Mouse (Mus musculus) yolk sac, embryonic 10.5 days (tissue): Measurements from ENCODE around the gene Meis1.

Experiments used
- DNase-seq: peaks from one replicate; pipeline ENCODE4 v3.0.0-alpha.2; 2017; ENCODE audit warnings: low spot score

The Meis1 gene

DNA sequence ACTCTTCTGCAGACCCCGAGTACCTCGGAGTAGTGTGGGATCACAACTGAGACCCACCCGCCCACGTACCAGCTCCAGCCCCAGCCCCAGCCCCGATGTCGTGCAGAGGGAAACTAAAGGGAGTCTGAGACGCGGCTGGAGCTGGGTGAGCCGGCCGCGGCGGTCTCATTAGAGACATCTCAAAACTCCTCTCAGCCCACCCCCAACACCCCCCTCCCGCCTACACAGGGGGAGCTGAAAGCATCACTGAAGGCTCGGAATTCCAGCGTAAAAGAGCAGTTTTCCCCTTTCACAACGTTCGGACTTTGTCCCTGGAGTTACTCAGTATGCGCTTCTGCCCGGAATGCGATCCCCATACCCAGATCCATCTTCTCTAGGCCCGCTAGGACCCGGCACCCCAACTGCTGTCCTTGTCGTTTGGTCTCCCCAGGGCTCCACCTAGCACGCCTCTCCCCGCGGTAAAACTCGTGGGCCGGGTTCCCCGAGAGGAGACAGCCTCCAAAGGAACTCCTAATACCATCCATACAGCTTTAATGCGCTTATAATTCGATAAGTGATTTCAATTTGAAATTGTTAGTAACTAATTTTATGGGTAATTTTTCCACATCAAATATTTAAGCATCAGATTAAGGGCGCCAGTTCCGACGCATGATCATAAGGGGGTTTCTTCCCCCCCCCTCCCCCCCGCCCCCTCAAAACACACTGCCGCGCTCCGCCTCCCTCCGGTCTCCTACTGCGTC lies 141.7 kb downstream of the Meis1 start:
- peak; percentile 63 for DNase-seq

GRCm38 (mm10) chr11:18875911-18876885 lies 142.6 kb downstream of the Meis1 start:
- no peak for DNase-seq

- DNase-seq = no peak
Measured at GRCm38 (mm10) chr11:18875001-18875902, 143.5 kb downstream of the Meis1 start.

DNA sequence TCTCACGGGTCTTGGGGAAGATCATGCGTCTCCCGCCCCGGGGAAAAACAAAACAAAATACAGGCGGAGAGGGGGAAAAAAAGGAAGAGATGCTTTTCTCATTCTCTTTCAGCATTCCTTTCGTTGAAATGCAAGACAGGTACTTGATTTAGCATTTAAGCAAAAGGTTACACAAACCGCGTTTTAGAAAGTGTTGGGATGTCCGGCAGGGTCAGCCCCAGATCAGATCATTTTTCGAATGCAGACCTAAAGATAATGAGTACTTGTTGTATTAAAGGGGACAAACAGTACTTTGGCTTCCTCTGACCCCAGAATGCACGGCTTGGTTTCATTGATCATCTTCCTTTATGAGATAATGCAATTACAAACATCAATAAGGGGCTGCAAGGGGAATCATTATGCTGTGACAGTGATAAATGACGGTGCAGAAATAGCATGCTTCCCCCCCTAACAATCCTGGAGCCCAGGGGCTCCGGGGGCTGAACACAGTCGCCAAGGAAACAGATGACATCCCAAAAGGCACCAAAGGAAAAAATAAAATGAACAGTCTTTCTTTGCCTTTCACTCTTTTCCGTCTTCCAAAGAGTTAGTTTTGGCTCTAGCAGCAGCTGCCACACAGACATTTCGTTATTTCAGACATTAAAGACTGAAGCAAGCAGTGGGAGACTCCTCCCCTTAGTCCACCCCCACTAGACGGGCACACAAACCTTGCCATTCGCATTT lies 144.3 kb downstream of the Meis1 start:
- DNase-seq = no peak

GRCm38 (mm10) chr11:18873451-18874277 lies 145.1 kb downstream of the Meis1 start:
- no peak for DNase-seq

- DNase-seq = no peak
Measured at GRCm38 (mm10) chr11:18872793-18873192, 146.0 kb downstream of the Meis1 start.

DNA sequence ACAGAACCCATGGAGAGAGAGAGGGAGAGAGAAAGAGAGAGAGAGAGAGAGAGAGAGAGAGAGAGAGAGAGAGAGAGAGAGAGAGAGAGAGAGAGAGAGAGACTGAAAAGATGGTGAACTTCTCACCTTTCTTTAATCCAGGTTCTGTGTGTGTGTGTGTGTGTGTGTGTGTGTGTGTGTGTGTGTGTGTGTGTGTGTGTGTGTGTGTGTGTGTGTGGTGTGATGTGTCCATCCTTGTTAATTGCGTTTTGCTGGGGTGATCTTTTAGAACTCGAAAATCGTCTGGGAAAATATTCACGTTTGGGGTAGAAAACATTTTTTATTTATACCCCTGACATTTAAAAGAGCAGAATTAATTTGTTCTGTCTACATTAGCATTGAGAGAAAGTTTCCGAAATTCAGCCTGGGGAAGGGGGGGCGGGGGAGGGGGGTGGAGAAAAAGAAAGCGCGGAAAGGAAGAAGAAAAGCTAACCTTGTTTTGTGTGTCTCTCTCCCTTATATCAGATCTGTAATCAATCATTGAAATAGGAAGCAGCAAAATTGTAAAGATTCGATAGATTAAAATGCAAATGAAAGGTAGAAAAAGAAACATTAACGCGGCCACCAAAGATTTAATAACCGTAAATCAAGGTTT lies 146.6 kb downstream of the Meis1 start:
- DNase-seq = no peak

DNA sequence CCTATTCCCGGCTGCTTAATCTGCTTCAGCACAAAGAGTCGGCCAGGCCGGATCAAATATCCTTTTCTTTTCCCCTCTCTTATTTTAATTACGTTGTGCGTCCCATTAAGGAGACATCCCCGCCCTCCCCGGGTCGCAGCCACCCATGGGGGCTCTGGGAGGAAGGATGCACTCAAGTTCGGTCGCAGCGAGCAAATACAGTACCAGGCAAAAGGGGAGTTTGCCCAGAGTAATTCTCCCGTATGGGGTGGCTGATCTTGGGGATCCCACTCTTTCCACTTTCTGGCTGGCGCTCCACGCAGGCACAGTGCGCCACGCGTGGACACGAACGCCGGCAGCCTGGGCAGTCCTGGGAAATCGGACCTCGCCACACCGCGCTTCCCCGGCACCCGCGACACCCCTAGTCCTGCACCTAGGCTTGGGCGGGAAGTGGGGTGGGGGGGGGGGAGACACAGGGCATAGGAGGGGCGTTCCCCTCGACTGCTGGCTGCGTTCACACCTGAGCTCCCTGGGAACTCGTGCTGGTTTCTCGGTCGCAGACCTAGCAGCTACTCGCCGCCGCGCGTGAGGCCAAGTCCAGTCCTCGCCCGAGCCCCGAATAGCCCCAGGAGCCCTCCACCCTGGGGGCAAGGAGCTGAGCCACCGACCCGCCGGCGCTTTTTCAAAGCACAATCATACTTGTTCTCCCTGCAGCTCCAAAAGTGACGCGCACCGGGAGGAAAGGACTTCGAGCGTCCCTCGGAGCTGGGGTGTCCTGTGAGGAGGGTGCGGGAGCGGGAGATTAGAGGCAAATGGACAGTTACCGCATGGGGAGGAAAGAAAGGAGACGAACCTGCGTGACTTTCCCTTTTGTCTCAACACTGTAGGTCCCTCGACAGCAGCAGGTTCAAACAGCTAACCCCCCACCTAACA lies 147.4 kb downstream of the Meis1 start:
- DNase-seq = peak; percentile 39

DNA sequence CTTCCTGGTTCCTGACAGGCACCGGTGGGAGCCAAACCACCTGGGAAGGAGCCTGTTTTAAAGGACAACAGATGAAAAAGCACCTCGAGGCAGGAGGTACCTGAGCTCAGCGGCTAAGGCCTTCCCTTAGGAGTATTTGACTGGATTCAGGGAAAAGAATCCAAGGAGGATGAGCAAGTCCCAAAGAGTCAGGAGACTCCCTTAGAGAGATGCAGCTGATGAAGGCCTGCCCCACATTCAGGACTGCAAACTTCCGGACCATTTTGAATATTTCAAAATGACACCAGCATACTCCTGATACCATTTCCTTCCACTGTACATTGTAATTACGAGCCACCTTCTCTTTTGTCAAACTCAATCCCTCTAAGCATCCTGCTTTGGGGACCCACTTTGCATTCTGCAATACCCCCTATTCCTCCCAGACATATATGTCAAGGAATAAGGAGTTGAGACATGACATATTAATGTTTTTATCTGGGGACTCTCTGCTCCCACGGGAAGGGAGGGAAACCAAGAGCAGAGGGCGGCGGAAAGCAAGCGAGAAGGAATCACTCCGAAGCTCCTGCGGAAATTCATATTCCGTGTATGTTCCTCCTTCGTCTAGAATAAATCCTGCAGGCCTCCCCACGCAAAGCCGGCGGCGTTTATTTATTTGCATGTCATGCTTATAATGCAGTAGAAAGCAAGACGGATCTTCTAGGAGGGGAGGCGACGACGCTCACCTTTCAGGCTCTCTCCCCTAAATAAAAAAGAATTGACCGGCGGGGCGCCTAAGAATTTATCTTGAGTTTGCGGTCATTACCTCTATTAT lies 148.5 kb downstream of the Meis1 start:
- DNase-seq = no peak

- DNase-seq = no peak
Measured at GRCm38 (mm10) chr11:18869429-18869969, 149.3 kb downstream of the Meis1 start.

DNA sequence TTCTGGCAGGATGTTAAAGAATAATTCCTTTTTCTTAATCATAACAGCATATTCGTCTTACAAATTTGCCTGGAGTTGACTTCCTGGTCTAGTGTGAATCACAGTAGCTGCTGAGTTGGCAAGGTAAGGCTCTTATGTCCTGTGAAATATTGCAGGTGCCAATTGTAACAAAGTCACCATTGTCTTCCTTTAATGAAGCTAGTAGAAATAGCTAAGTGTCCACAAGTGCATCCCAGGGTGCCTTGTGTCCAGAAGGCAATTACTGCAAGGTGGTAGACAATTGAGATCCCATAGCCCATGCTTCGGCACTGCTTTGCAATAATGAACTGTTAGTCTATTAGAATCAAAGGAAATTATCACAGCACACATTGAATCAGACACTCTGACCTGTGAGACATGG lies 151.1 kb downstream of the Meis1 start:
- no peak for DNase-seq

DNA sequence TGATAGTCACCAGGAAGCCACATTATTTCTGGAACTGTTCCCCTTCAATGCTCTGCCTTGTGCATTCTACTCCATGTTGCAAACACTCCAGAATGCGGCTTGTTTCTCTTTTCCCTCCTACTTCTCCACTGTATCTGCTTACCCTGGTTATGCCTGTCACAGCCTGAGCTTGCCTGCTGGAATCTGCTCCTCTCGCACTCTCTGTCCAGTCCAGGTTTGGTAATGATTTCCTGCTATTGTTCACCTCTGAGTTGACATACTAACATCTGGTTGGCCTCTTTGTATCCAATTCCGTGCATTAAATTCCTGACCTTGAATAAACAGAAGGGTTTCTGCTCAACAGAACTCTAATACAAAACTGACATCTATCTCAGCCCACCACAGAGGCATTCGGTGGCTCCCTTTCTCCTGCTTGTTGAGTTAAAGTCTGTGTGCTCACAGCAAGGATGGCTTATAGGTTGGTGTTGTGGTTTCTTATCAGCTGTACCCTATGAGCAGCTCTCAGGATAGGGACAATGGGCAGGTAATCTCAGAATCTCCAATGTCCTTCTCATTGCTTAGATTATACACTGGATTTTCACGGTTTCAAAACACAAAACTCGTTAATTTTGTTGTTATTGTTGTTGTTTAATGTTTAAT lies 152.5 kb downstream of the Meis1 start:
- DNase-seq = no peak

DNA sequence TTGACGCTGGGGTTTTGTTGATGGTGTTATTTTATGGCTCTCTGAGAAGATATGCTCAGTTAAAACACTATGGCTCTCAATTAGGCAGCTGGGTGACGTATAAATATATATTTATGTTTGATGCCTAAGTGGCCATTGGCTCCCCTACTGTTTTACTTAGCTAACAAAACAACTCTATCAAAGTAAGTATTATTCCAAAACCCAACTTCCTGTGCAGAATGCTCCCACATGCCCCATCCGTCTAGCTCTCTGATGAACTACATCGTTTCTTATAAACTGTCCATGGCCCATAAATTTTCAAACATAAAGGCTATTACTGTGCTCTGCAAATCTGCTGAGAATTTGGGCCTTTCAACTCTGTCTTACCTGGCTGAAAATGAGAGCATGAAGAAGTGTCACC lies 168.0 kb downstream of the Meis1 start:
- no peak for DNase-seq

- no peak for DNase-seq
Measured at GRCm38 (mm10) chr11:18847650-18848049, 171.1 kb downstream of the Meis1 start.

DNA sequence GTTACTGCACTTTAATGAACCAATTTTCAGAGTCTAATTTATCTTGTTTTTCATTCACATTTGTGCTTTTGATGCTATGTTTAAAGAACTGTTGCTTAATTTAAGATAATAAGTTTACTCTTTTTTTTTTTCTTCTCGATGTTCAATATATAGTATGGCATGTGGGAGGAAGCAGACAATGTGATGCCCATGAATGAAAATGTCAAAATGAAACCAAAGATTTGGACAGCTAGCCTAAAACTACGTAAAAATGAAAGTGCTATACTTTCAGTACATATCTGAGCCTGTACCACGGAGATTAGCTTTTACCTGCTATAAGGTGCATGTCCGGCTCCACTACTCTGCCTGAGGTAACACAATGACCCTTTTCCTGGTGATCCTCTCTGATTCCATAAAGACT lies 172.3 kb downstream of the Meis1 start:
- no peak for DNase-seq

GRCm38 (mm10) chr11:18845900-18846299 lies 172.9 kb downstream of the Meis1 start:
- DNase-seq = no peak

DNA sequence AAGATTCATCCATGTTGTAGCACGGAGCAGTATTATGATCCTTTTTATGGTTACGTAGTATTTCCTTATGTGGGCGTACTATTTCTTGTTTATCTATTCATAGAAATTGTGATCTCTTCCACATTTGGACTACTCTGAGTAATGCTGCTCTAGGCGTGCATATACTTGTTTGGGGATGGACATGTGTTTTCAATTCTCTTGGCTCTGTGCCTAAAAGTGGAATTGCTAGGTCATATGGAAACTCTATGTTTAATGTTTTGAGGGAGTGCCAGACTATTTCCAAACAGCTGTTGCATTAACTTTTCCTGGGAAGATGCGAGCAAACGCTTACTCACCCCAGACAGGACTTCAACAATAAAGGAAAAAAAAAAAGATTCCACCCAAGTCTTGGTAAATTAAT lies 173.3 kb downstream of the Meis1 start:
- no peak for DNase-seq
